Mouse (Mus musculus) embryonic fibroblast, embryonic 13.5 days (primary cell): ENCODE measurements around the gene Aldh3b1.

Experiments
- CTCF ChIP-seq: IDR thresholded peaks from 2 replicates; pipeline ENCODE4 v1.5.1; 2011; ENCODE audit warnings: mild to moderate bottlenecking, control low read depth, low read length, moderate library complexity, borderline replicate concordance; ENCODE audit not compliant: insufficient read depth
- POLR2A ChIP-seq: IDR thresholded peaks from 2 replicates; pipeline ENCODE4 v1.6.1; 2011; ENCODE audit warnings: low read depth, mild to moderate bottlenecking, control low read depth, low read length, moderate library complexity

- TF ChIP-seq CTCF: no peak
- no peak for TF ChIP-seq POLR2A
Measured at GRCm38 (mm10) chr19:3875045-3875444, 54.6 kb downstream of the Aldh3b1 start.
